Mouse (Mus musculus): ENCODE measurements around the gene Cdhr1. TPM values are rescaled to one million over a fixed set of nuclear protein-coding genes. Genes with fewer than 3 reads are reported as not detected.
A peak's percentile ranks its signal among the peaks of the same experiment; 100 is the strongest.
"Not testable (repeated sequence)": the region's sequence is repeated elsewhere in the genome, so short reads cannot be mapped to it uniquely, and the experiment has no call there.

Cdhr1 gene
- total RNA-seq (2017) = not detected in 2 replicates

DNA sequence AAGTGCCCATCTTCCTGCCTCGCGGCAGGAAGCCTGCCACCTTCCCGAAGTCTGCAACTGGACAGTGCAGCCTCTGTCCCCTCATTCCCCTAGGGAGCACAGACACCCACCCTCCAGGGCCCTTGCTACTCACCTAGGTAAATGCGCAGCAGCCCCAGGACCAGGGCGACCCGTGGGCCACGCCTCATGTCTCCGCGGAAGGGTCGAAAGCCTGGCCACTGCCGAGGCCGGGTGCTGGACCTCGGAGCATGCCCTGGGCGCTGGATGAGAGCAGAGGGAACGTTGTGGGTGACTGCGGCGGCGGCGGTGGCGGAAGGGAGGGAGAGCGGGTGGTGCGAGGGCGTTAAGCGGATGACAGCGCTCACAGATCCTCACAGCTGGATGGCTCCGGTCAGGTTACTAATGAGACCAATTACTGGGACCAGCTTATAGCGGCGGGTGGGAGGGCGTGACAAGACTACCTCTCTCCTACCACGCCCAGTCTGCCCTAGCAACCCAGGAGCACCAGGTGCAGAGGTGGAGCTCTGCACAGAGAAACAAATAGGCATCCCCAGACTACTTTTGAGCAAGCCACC lies at the start of gene Cdhr1:
Gene Cdhr1 (minus strand): TSS at position 392 of the 575 bp plus-strand sequence.
- peak; percentile 42; the same call in 1 of the 2 replicates for ATAC-seq (replicated peaks; ENCODE audit: low read depth, poor library complexity, severe bottlenecking)

DNA sequence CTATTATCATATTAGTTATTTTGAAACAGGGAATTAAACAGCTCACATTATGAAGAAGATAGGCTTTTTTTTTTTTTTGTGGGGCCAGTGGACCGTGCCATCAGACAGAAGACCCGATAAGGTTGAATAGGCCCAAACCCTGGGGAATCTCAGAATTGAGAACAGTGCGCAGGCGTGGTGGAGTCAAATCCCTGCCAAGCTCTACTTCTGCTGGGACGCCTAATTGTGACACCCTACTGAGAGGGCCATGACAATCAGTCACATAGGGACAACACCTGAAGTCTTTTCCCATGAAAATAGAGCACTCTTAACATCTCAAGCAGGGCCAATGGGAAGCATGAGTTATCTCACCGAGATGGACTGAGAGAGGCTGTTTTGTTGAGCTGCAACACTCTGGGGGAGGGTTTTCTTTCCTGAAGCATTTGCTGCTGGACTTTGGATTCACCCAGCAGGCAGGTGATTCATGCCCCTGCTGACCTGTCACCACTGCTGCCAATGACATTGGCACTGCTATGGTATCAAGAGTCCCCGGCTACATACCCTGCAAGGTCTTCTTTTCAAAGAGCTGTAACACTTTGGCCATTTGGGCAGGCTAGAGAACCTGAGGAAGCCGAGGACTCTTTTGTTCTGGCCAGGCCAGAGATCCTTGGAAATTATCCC lies 41.0 kb upstream of the Cdhr1 start:
- ATAC-seq (replicated peaks; ENCODE audit: low read depth, poor library complexity, severe bottlenecking) = no peak

DNA sequence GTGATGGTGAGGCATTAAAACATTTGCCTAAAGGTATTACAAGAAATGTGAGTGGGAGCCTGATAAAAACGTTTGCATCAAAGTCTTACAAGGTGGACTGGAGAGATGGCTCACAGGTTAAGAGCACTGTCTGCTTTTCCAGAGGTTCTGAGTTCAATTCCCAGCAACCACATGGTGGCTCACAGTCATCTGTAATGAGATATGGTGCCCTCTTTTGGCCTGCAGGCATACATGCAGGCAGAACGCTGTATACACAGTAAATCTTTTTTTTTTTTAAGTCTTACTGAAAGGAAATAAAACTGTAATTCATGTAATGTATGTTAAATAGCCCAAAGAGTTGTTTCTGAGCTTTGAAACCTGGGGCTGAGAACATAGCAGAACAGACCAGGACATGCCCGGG lies 39.4 kb upstream of the Cdhr1 start:
- ATAC-seq (replicated peaks; ENCODE audit: low read depth, poor library complexity, severe bottlenecking) = not testable (repeated sequence)

DNA sequence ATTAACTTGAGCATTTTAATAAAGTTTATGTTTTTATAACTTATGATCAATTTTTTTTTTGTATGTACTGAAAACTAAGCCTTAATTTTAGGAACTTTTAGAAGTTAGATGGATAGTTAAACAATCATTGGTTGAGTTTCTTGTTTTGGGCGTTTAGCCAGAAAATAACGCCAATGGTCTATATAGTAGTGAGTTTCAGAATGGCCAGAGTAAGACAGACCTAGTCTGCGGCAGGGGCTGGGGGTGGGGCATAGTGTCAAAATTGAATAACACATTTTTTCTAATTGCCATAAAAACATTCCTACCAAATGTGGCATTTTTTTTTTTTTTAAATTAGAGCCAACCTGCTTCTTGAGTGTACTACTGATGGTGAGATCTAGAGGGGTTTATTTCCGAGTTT lies 38.0 kb upstream of the Cdhr1 start:
- ATAC-seq (replicated peaks; ENCODE audit: low read depth, poor library complexity, severe bottlenecking) = no peak

DNA sequence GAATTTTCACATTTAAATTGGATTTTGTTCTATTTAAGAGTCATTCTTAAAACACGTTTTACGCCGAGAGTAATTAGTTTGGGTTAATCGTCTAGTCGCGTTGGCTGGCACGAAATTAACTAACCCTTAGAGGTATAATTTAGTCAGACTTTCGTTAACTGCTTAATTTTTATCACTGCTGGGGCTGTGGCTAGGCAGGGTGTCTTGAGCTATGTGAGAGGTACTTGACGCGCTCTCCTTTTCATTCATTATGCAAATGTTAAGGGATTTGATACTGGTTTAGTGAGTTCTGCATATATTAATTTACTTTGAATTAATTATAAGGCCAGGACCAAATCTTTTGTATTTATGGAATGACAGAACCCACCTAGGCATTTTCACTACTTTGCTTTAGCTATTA lies 37.5 kb upstream of the Cdhr1 start:
- ATAC-seq (replicated peaks; ENCODE audit: low read depth, poor library complexity, severe bottlenecking) = peak; percentile 15; the same call in 1 of the 2 replicates

DNA sequence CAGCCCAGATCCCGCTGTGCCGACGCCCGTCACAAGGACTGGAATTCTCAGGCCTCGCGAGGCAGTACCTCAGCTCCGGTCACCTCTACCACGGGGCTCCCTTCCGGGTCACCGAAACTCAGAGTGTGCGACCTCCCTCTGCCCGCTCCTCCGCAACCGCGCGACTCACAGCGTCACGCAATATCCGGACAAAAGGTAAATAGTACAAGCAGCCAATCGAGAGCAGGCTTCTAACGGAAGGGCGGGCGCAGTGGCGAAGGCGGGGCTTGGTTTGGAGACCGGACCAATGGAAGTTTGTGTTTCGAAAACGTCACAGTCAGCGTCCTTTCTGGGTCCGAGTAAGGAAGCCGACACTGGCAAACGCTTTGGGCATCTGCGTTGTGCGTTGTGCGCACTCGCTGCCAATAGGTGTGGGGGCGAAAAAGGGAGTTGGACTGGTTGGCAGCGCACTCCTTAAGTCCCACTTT lies 37.0 kb upstream of the Cdhr1 start, which contains the start of gene Ghitm:
Gene Ghitm (minus strand): TSS at position 146 of the 467 bp plus-strand sequence.
- ATAC-seq (replicated peaks; ENCODE audit: low read depth, poor library complexity, severe bottlenecking) = peak; percentile 95

DNA sequence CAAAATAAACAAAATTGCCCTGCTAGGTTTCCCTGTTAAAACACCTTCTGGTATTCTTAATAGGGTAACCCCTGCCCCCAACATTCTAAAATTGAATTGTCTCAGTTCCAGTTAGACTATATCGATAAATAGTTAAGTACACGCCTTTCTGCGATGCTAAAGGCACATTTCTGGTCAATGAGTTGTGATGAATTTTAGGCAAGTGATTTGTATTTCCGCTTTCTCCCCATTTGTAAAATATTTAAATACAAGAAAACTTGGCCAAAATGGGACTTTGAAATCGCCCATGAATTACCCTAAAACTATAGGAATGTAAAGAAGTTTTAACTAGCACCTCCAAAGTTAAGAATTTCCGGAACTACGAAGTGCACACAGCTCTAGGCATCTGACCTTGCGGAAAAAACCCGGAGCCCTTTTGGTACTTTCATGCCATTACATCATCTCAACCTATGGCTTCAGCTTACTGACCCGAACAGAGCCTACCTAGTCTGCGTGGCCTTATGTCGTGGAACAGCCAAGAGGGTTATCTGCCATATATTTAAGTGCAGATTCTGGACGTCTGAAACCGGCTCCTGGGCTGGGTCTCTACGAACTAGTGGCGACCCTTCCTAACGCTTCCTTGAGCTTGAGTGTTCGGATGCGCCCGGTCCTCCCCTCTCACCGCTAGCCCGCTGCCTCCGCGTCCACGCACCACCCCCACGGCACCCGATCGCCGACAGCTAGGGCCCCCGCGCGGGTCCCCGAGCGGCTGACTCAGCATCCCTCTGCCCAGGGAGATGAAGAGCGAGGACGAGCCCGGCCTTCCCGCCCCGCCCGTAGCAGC lies 36.4 kb upstream of the Cdhr1 start:
- peak; percentile 50 for ATAC-seq (replicated peaks; ENCODE audit: low read depth, poor library complexity, severe bottlenecking)

DNA sequence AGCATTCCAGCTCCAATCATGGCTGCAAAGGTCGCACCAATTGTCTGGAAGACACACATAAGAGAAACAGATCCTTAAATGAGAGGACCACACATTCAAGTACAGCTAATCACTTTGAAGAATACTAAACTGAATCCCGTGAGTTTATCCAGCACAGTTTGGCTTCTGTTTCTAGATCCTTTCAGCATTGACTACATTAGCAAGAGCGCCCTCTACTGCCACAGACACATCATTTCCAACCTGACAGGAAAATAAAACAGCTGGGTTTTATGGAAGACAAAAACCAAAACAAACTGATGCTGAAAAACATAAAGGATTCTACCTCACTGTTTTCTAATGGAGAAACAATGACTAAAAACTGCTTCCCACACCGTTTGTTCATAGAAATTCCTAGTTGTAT lies 29.5 kb upstream of the Cdhr1 start:
- ATAC-seq (replicated peaks; ENCODE audit: low read depth, poor library complexity, severe bottlenecking) = peak; percentile 80; the same call in 1 of the 2 replicates

DNA sequence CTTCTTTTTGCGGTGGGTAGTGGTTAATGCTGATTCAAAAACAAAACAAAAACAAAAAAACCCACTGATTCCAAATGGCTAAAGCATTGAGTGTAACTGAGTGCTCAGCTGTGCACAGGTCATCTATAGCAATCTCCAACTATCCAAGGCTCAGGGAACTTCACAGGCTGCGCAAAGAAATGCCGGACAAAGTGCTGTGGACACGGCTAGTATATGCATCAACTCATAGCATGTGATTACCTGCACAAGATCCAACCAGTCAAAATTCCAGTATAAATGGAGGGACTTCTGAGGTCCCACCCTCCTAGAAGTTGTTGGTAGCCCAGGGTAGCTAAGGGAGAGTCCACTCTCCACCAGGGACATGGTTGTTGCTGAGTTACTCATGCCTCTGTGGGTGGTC lies 21.1 kb upstream of the Cdhr1 start:
- no peak for ATAC-seq (replicated peaks; ENCODE audit: low read depth, poor library complexity, severe bottlenecking)

DNA sequence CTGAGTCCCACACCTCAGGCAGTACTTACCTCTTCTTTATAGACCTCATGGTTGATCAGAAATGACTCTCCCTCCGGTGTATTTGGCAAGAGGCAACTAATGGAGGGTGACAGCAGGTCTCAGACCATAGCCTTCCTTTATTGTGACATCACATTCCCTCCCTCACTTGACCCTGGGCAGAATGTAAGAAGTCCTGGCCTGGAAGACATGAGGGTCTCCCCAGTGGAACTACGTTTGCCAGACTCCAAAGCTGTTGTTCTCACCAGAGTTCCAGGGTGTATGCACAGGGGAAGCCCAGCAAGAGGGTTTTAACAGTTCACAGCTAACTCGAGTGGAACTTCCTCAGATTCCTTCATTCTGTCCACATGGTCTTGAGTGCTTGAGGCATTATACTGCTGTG lies 15.8 kb upstream of the Cdhr1 start, which contains the start of gene 2610528A11Rik:
Gene 2610528A11Rik (minus strand): TSS at position 101 of the 400 bp plus-strand sequence.
- ATAC-seq (replicated peaks; ENCODE audit: low read depth, poor library complexity, severe bottlenecking) = no peak

DNA sequence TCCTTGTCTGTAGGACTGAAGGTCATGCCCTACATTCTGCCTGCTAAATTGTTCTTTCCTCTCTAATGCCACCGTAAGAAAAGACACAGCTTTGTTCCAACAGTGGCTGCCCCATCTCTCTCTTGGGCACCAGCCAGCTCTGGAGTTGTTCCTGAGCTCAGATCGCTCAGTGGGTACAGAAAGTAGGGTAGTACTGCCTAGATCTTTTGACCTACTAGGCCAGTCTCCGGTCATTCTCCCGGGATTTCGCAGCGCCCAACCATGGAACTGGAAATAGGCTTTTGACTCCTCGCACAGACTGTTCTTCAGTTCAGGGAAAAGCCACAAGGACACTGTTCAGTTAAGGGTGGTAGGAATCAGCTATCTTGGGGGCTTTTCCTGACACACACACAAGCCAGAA lies 14.8 kb upstream of the Cdhr1 start:
- ATAC-seq (replicated peaks; ENCODE audit: low read depth, poor library complexity, severe bottlenecking) = no peak

DNA sequence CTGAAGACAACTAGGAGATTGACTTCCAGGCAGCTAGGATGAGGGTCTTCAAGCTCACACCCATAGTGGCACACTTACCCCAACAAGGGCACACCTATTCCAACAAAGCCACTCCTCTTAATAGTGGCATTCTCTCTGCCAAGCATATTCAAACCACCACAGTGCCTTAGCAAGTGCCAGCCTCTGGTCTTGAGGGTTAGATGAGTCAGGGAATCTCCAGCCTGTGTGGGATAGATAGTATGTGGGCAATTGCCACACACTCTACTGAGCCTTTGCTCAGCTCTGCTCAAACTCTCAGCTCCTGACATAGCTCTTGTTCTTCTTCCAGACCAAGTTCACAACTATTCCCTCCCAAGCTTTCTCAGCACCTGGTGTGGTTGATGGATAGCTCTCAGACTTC lies 13.2 kb upstream of the Cdhr1 start:
- 0 out of 2 replicates have a peak, but pooled peaks have one; percentile 47 for ATAC-seq (replicated peaks; ENCODE audit: low read depth, poor library complexity, severe bottlenecking)

DNA sequence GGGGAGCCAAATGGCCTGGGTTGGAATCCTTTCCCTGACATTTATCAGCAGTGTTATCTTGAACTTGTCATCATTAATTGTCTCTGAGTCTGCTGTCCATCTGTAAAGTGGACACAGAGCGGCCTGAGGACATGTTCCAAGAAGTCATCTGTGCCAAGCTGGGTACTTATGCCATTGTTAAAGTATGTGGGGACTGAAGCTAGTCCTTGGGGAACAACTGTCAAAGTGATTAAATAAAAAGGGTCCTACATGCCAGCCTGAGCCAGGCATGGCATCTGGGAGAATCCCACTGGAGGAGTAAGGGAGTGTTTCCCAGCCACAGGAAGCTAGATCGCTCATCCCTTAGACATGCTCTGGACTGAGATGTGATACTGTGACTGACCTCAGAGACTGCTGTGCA lies 12.3 kb upstream of the Cdhr1 start:
- ATAC-seq (replicated peaks; ENCODE audit: low read depth, poor library complexity, severe bottlenecking) = no peak

DNA sequence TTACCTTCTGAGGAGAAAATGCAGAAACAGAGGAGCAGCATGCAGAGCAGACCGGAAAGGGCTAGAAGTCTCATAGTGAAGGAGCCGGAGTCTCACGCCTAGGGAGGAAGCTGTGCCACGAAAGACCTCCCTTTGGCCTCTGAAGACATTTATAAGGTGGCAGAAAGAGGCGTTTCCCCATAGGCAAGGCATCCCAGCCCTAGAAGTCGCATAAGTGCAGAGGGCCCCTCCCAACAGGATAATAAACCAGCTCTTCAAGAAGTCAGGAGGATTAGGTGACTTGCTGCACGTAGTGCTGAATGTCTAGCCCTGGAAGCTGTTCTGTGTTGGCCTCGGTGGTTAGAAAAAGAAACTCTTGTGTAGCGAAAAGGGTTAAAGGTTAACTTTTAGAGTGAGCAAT lies 11.8 kb upstream of the Cdhr1 start:
- 0 out of 2 replicates have a peak, but pooled peaks have one; percentile 8 for ATAC-seq (replicated peaks; ENCODE audit: low read depth, poor library complexity, severe bottlenecking)

DNA sequence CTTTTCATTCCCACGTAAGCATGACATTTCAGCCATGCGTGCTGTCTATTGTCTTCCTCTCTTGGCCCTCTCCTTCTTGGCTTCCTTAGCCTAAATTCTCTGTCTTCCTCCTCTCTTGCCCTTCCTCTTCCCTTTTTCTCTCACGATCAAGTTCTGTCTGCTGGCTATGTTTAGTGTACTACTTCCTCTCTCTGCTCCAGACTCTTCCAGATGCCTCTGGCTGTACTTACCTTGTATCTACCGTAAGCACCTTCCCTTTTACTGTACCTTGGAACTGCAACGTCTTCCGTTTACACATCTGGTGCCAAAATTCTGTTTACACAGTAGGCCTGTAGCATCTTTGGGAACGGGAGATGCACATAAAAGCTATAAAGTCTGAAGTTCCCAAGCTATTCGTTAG lies 11.3 kb upstream of the Cdhr1 start:
- ATAC-seq (replicated peaks; ENCODE audit: low read depth, poor library complexity, severe bottlenecking) = 0 out of 2 replicates have a peak, but pooled peaks have one; percentile 29

DNA sequence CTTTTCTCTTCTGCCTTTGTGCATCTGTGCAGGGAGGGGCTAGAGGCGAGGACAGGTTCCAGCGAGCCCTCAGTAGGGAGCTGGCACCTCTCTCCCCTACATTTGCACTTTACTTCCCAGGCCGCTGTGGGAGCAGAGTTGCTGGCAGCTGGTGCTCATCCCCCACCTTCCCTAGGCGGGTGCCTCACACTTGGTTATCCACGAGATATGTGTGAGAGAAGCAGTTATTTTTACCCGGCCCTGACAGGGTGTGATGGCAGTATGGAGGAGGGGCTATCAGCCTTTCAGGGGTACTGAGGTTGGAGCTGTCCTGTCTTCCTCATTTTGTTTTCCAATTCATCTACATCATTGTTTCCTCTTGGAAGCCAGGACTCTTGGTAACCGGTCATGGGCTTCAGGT lies 7.7 kb upstream of the Cdhr1 start:
- no peak for ATAC-seq (replicated peaks; ENCODE audit: low read depth, poor library complexity, severe bottlenecking)

DNA sequence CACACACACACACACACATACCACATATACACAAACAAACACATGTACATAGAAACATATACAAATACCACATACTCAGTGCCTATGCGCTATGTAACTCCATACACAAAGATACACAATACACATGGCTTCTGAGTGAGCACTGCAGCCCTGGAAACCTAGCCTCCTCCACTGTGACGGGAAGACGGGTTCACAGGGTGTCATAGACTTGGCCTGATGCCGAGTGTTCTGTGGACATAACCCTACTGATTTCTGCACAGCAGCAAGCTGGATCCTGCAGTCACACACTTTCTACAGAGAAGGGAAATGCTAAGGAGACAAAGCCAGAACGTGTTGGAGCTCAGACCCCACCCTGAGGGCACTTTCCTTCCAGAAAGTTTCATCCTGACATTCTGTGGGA lies 6.6 kb upstream of the Cdhr1 start:
- ATAC-seq (replicated peaks; ENCODE audit: low read depth, poor library complexity, severe bottlenecking) = no peak

DNA sequence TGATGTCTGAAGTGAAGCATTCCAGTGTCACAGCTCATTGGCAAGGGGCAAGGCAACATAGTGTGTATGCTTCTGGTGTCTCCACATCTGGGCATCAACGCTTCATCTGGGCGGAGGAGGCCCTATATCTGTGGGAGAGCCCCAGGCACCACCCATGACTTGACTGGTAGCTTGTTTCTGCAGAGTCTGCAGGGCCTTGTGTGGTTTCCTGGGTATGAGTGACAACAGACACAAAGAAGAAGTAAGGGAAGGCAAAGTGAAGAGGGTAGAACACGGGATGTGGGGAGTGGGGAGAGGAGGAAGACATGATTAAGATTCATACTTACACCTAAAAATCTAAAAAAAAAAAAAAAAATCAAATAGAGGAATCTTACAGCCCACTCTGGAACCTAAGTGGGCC lies 4.3 kb upstream of the Cdhr1 start:
- ATAC-seq (replicated peaks; ENCODE audit: low read depth, poor library complexity, severe bottlenecking) = peak; percentile 36; the same call in 1 of the 2 replicates

DNA sequence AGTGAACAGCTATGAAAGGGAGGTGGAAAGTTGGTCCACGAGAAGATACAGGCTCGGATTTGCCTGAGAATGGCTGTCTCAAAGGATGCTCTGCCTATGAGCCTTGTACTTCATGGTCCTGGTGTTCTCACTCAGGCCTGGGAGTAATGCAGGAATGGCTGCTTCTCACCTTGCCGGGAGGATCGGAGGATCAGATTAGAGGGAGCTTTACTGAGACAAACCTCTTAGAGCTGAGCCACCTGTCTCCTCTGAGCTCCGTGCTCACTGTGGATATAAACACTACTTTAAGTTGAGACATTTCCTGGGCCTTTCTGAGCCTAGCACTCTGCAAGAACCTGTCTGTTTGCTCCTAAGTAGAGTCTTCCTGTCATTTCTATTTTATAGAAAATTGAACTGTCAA lies 3.4 kb upstream of the Cdhr1 start:
- ATAC-seq (replicated peaks; ENCODE audit: low read depth, poor library complexity, severe bottlenecking) = no peak

DNA sequence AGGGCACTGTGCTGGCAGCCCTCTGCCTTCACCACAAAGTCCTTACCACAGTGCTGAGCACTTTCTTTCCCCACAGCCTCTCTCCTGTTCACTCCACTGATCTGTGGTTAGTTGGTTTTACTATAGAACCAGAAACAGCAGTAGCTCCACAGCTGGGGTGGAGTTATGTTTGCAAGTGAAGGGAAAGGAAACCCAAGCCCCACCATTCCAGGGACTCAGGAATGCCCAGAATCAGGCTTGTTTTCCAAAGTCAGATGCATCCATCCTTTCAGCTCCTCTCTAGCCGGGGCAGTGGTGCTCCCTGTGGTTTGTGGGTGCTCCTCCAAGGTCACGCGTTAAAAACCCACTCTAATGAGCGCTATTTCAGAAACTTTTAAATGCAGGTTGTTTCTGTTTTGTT lies 2.6 kb downstream of the Cdhr1 start:
- ATAC-seq (replicated peaks; ENCODE audit: low read depth, poor library complexity, severe bottlenecking) = no peak

DNA sequence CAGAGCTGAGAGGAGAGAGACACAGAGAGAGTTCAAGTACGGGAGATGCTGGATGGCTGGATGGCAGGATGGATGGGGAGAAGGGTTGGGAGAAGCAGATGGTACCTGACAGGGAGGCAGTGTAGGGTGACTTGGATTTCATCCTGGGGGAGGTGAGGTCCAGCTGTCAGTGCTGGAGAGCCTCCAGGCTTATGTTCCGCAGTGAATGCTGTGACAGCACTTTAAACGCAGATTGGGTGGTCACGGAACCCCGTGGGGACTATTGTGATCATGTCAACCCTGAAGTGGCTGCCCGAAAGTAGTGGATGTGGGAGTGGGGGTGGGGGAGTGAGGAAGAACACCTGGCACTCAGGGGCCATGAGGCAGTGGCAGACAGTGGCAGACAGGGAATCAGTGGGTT lies 3.7 kb downstream of the Cdhr1 start:
- no peak for ATAC-seq (replicated peaks; ENCODE audit: low read depth, poor library complexity, severe bottlenecking)
